Mouse (Mus musculus): Measurements from ENCODE around the gene Olfr90. TPM values are rescaled to one million over a fixed set of nuclear protein-coding genes. Genes with fewer than 3 reads are reported as not detected.

Olfr90 gene
- polyA plus RNA-seq, 1 experiment from 2014 or later, result not detected

GRCm38 (mm10) chr17:37061435-37061834, 26.9 kb downstream of the Olfr90 start:
- no peak overlapping the region for H3K27ac ChIP-seq
- ATAC-seq (ENCODE audit: low read depth), result no peak
- no peak overlapping the region for H3K4me3 ChIP-seq (replicated peaks)
- no peaks in the 10 kb centered on the region for H3K4me1 ChIP-seq (replicated peaks)
- no peaks in the 10 kb centered on the region for H3K27me3 ChIP-seq
- H3K36me3 ChIP-seq, result no peaks in the 10 kb centered on the region
- no peak overlapping the region for H3K9ac ChIP-seq
- H3K9me3 ChIP-seq (replicated peaks), result no peaks in the 10 kb centered on the region
- no peak overlapping the region for H3K4me2 ChIP-seq
- 59% methylated on average over 3 of the region's 3 CpGs for WGBS (ENCODE audit: insufficient replicate concordance)
- DNase-seq, result no peak

DNA sequence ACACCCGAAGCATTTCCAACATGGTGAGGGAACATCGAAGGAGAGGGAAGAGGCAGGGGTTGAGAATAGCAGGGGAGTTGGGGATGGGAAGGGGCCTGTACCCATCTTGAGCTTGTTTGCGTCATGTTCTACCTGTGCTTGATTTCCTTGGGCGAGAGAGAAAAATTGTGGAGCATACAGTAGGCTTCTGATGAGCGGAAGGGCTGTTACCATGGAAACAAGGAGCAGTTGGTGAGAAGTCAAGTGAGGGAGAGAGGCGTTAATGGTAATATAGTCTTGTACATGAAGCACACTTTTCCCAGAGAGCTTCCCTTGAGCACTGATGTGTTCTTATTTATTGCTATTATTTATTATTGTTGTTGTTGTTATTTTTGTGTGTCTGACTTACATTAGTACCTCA, 31.3 kb downstream of the Olfr90 start:
- no peak overlapping the region for H3K9ac ChIP-seq
- H3K27me3 ChIP-seq, result peaks cover 3% of the 10 kb centered on the region
- no peaks in the 10 kb centered on the region for H3K36me3 ChIP-seq
- no peak overlapping the region for H3K27ac ChIP-seq
- no peaks in the 10 kb centered on the region for H3K9me3 ChIP-seq (replicated peaks)
- H3K4me1 ChIP-seq (replicated peaks), result no peaks in the 10 kb centered on the region
- H3K4me2 ChIP-seq, result no peak overlapping the region
- no peak for DNase-seq
- WGBS (ENCODE audit: insufficient replicate concordance), result 75% methylated on average over 6 of the region's 6 CpGs
- H3K4me3 ChIP-seq (replicated peaks), result no peak overlapping the region
- ATAC-seq (ENCODE audit: low read depth), result no peak

GRCm38 (mm10) chr17:37051745-37052144, 36.6 kb downstream of the Olfr90 start:
- ATAC-seq (ENCODE audit: low read depth), result no peak
- H3K9ac ChIP-seq, result no peak overlapping the region
- no peak for DNase-seq
- H3K4me1 ChIP-seq (replicated peaks), result peaks cover 9% of the 10 kb centered on the region
- H3K9me3 ChIP-seq (replicated peaks), result no peaks in the 10 kb centered on the region
- H3K4me2 ChIP-seq, result no peak overlapping the region
- no peak overlapping the region for H3K4me3 ChIP-seq (replicated peaks)
- 31% methylated on average over 4 of the region's 4 CpGs for WGBS (ENCODE audit: insufficient replicate concordance)
- H3K27ac ChIP-seq, result no peak overlapping the region
- no peaks in the 10 kb centered on the region for H3K36me3 ChIP-seq
- peaks cover 53% of the 10 kb centered on the region for H3K27me3 ChIP-seq

- H3K4me3 ChIP-seq (replicated peaks), result peak overlapping the region; percentile 46
- H3K27ac ChIP-seq, result no peak overlapping the region
- H3K9ac ChIP-seq, result no peak overlapping the region; the same call in 1 of the 2 replicates
- 7% methylated on average over 27 of the region's 27 CpGs for WGBS (ENCODE audit: insufficient replicate concordance)
- peak overlapping the region; percentile 58 for H3K4me2 ChIP-seq
- H3K27me3 ChIP-seq, result peaks cover 62% of the 10 kb centered on the region
- no peaks in the 10 kb centered on the region for H3K9me3 ChIP-seq (replicated peaks)
- H3K36me3 ChIP-seq, result no peaks in the 10 kb centered on the region
- peaks cover 15% of the 10 kb centered on the region for H3K4me1 ChIP-seq (replicated peaks)
- no peak for DNase-seq
- no peak for ATAC-seq (ENCODE audit: low read depth)
These were observed 37.4 kb downstream of the Olfr90 start for GRCm38 (mm10) chr17:37050876-37051275.

- peak overlapping the region; percentile 58 for H3K4me2 ChIP-seq
These were observed 37.9 kb downstream of the Olfr90 start for GRCm38 (mm10) chr17:37050399-37050798.

GRCm38 (mm10) chr17:37049570-37050310, 38.6 kb downstream of the Olfr90 start:
- WGBS (ENCODE audit: insufficient replicate concordance), result 5% methylated on average over 39 of the region's 39 CpGs
- H3K9me3 ChIP-seq (replicated peaks), result no peaks in the 10 kb centered on the region
- ATAC-seq (ENCODE audit: low read depth) (no peak), DNase-seq (no peak)
- H3K4me3 ChIP-seq (replicated peaks), result peak overlapping the region; percentile 46
- peaks cover 15% of the 10 kb centered on the region for H3K4me1 ChIP-seq (replicated peaks)
- H3K27me3 ChIP-seq, result peaks cover 73% of the 10 kb centered on the region
- no peak overlapping the region for H3K27ac ChIP-seq
- H3K36me3 ChIP-seq, result no peaks in the 10 kb centered on the region
- no peak overlapping the region for H3K9ac ChIP-seq
- H3K4me2 ChIP-seq, result peak overlapping the region; percentile 58

More at GRCm38 (mm10) chr17:37050399-37050798, 37.9 kb downstream of the Olfr90 start:
- Histone ChIP-seq H3K36me3 (no peaks in the 10 kb centered on the region), H3K4me1 (replicated peaks) (peaks cover 15% of the 10 kb centered on the region), H3K9me3 (replicated peaks) (no peaks in the 10 kb centered on the region), H3K27ac (no peak overlapping the region), H3K4me3 (replicated peaks) (peak overlapping the region; percentile 46), H3K9ac (no peak overlapping the region; the same call in 1 of the 2 replicates), H3K27me3 (peaks cover 67% of the 10 kb centered on the region)
- ATAC-seq (ENCODE audit: low read depth), result 0 out of 2 replicates have a peak, but pooled peaks have one; percentile 15
- WGBS (ENCODE audit: insufficient replicate concordance), result 1% methylated on average over 22 of the region's 22 CpGs
- DNase-seq, result no peak

DNA sequence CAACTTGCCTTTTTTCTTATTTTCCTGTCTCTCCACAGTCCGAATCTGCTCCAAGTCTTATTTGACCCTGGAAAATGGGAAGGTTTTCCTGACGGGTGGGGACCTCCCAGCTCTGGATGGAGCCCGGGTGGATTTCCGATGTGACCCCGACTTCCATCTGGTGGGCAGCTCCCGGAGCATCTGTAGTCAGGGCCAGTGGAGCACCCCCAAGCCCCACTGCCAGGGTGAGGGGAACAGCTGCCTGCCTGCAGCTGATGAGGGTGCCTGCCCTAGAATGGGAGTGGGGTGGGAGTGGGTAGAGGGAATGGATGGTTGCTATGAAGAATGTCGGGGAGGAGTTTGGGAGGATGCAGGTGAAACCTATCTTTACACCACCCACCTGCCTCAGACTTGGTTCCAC, 39.9 kb downstream of the Olfr90 start:
- 39% methylated on average over 7 of the region's 7 CpGs for WGBS (ENCODE audit: insufficient replicate concordance)

GRCm38 (mm10) chr17:37047981-37048380, 40.3 kb downstream of the Olfr90 start:
- no peak overlapping the region for H3K27ac ChIP-seq
- no peak overlapping the region for H3K4me3 ChIP-seq (replicated peaks)
- no peak overlapping the region for H3K4me2 ChIP-seq
- H3K4me1 ChIP-seq (replicated peaks), result peaks cover 15% of the 10 kb centered on the region
- no peaks in the 10 kb centered on the region for H3K36me3 ChIP-seq
- H3K9ac ChIP-seq, result no peak overlapping the region
- H3K27me3 ChIP-seq, result peaks cover 84% of the 10 kb centered on the region
- WGBS (ENCODE audit: insufficient replicate concordance), result 22% methylated on average over 3 of the region's 3 CpGs
- ATAC-seq (ENCODE audit: low read depth), result no peak
- no peak for DNase-seq
- H3K9me3 ChIP-seq (replicated peaks), result no peaks in the 10 kb centered on the region

More for the DNA sequence above, 39.9 kb downstream of the Olfr90 start:
- no peak overlapping the region for H3K9ac ChIP-seq
- H3K27ac ChIP-seq, result no peak overlapping the region
- no peaks in the 10 kb centered on the region for H3K36me3 ChIP-seq
- no peak for ATAC-seq (ENCODE audit: low read depth)
- H3K27me3 ChIP-seq, result peaks cover 84% of the 10 kb centered on the region
- no peak overlapping the region for H3K4me3 ChIP-seq (replicated peaks)
- DNase-seq, result no peak
- no peaks in the 10 kb centered on the region for H3K9me3 ChIP-seq (replicated peaks)
- peaks cover 15% of the 10 kb centered on the region for H3K4me1 ChIP-seq (replicated peaks)
- no peak overlapping the region for H3K4me2 ChIP-seq

DNA sequence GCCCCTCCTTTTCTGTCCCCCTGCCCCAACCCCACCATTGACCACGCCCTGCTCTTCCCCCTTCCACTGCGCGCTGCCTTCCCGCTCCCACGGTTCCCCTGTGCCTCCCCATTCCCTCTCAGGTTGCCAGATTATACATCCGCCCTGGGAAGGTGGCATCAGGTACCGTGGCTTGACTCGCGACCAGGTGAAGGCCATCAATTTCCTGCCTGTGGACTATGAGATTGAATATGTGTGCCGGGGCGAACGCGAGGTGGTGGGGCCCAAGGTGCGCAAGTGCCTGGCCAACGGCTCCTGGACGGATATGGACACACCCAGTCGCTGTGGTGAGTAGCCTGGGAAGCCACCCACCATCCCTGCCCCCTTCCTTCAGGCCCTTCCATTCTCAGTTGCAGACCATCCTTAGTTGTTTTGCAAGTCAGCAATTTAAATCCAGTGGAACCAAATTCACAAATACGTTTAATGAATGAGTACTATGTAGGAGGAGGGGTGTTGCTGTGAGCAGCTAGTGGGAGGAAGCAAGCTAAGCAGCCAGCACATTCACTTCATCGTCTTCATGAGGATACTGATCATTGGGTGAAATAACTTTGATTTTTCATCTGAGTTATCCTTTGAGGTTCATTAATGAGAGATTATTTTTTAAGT, 40.8 kb downstream of the Olfr90 start:
- no peaks in the 10 kb centered on the region for H3K36me3 ChIP-seq
- H3K9ac ChIP-seq, result no peak overlapping the region
- H3K4me3 ChIP-seq (replicated peaks), result no peak overlapping the region
- DNase-seq (no peak), ATAC-seq (ENCODE audit: low read depth) (no peak)
- WGBS (ENCODE audit: insufficient replicate concordance), result 25% methylated on average over 19 of the region's 19 CpGs
- no peaks in the 10 kb centered on the region for H3K9me3 ChIP-seq (replicated peaks)
- H3K27me3 ChIP-seq, result peaks cover 83% of the 10 kb centered on the region
- peak overlapping the region; percentile 76; the same call in 1 of the 2 replicates for H3K4me2 ChIP-seq
- no peak overlapping the region for H3K27ac ChIP-seq
- peaks cover 15% of the 10 kb centered on the region for H3K4me1 ChIP-seq (replicated peaks)

DNA sequence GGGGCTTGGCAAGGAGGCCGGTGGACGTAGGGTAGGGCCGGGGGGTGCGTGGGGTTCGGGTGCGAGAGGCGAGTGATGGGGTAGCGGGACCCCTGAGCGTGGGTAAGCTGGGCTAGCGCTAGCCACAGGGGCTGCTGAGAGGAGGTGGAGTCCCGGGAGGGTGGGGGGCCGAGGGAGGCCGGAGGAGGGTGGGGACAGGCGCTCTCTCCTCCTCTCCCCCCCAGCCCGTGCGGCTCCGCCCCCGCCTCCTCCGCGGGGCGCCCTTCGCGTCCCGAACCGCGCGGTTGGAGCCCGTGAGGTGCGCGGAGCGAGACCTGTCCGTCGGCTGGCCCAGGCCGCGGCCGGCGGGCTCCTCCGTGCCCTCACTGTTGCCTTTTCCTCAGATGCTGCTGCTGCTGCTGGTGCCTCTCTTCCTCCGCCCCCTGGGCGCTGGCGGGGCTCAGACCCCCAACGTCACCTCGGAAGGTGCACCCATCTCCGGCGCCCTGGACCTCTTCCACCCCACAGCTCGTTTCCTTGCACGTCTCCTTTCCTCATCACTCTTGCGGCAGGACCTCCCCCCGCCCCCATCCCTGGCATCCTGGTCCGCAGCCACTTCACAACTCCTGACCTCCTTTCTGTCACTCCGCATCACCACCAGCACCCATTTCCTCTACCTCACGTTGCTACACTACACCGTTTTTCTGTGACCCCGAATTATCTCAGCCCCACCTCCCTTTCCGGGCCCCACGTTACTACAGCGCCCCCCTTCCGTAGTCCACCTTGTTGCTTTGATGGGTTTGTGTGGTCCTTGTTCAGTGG, 41.8 kb downstream of the Olfr90 start:
- peak overlapping the region; percentile 56 for H3K9ac ChIP-seq
- H3K9me3 ChIP-seq (replicated peaks), result no peaks in the 10 kb centered on the region
- DNase-seq, result no peak
- ATAC-seq (ENCODE audit: low read depth), result peak; percentile 61
- peaks cover 15% of the 10 kb centered on the region for H3K4me1 ChIP-seq (replicated peaks)
- peak overlapping the region; percentile 61 for H3K4me3 ChIP-seq (replicated peaks)
- WGBS (ENCODE audit: insufficient replicate concordance), result 1% methylated on average over 39 of the region's 58 CpGs
- peaks cover 79% of the 10 kb centered on the region for H3K27me3 ChIP-seq
- no peak overlapping the region for H3K27ac ChIP-seq
- H3K36me3 ChIP-seq, result no peaks in the 10 kb centered on the region
- peak overlapping the region; percentile 76 for H3K4me2 ChIP-seq
